Mouse (Mus musculus) cerebellum, postnatal 36 days (tissue): ENCODE measurements around the gene 1600012H06Rik.
"Not testable (repeated sequence)": the region's sequence is repeated elsewhere in the genome, so short reads cannot be mapped to it uniquely, and the experiment has no call there.

ENCODE experiments used
- DNase-seq, 2 experiments: peaks; one replicate each; pipeline ENCODE4 v3.0.0; 2021 to 2022; ENCODE audit warnings: mixed read lengths in 2 of 2

The 1600012H06Rik gene

DNA sequence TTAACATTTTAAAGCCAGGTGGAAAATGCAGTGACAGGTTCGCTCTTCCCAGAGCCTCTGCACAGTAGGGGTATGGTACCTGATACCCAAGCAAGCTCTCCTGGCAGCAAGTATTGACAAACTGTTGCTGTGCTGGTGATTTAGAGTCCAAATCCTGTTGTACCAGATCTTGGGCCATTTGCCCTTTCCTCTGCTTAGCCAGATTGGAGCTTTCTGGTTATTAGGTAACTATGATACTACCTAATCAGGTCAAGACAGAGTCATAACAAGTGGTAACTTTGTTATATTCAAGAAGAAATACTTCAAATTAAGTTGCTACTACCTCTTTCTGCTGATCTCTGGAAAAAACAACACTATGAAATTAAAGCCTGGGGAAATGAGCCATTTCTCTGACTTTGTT, 1.6 kb downstream of the 1600012H06Rik start:
- no peak for DNase-seq

DNA sequence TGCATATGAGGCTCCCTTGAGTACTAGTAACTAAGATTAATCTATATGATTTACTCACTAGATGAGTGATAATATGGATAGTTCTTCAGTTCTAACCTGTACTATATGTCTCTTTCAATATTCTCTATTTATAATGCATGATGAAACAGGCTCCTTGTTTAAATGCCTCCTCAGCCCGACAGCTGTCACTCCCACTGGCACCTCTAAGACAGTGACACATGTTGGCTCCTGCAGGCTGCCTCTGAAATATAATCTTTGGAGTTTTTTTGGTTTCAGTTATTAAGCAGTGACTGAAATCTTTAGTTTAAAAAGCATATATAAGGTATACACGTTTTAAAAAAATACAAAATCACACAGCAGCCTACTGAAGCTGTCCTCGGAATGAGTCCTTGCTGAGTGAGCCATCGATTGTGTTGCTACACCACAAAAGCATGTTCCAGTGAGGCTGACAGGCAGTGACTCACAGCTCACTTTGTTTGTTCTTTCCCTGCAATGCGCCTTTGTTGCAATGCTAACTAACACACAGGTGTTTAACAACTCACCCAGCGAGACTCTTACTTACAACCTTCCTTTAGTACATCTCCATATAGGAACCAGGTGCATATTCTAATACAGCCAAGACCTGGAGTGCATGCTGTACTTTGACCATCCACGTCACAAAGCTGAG, 6.3 kb downstream of the 1600012H06Rik start:
- no peak for DNase-seq

DNA sequence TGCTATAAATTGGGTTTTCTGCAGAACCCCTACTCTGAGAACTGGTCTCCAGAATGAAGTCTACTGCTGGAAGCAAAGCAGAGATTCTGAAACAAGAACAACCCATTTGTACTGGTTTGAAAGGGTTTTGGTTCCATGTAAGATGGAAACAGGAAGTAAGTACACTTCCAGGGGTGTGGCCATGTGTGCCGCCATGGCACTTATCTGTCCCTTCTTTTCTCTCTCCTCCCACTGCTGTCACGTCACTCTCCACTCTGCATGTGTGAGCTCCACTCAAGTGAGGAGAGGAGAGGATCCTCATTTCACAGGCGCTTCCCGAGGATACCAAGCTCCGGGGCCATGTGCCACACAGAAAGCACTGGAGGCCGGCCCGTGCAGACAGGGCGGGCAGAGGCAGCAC, 10.5 kb downstream of the 1600012H06Rik start:
- DNase-seq: no peak

DNA sequence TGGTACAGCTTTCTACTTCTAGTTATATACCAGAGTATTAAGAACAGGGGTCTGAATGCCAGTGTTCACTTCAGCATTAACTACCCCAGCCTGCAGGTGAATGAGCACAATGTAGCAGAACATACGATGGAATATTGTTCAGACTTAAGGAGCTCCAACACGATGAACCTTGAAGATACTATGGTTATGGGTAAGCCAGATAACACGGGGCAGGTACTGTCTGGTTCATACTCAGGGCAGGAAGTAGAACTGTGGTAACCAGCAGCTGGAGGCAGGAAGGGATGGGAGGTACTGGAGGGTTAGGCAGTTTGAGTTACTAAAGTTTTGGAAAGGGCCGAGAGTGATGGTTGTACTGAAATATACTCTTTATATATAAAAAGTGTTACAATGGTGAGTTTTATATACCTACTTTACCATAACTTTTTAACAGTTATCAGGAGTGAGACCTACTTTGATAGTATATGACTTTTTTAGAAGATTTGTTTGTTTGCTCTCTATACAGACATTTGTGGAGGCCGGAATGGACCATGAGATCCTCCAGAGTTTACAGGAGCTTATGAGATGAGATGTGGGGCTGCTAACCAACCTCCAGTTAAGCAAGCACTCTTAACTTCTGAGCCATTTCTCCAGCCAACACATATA, 15.8 kb downstream of the 1600012H06Rik start:
- no peak for DNase-seq

DNA sequence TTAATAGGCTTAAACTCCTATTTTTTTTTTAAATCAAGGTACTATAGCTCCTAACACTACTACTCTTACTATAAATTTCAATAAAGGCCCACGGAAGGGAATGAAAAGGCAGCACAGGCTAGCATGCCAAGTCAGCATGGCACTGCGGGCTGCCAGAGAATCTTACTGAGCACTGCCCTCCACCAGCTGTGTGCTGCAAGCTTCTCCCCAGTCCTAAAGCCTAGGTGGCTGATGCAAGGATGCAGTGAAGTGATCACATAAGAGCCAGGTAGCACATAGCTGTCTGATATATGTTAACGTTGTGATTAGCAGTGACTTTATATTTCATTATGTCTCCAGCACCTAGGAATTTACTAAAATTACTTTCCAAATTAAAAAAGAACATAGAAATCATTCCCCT, 17.0 kb downstream of the 1600012H06Rik start:
- DNase-seq: no peak

DNA sequence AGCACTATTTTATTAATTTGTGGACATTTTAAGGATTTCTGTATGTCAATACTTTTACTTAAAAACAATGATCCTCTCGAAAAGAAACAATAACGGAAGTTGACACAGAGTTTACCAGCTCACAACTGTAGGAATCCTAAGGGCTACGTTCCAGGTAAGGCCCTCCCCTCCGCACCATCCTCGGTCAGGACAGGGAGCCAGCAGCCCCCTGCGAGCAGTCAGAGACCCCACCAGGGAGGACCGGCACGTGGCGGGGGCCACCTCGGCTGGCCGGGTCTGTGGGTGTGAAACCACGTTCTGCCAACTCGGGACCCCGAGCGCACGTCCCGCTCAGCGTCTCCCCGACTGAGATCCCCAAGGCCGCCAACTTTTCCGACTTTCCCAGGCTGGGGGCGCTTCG, 17.5 kb downstream of the 1600012H06Rik start:
- peak; percentile 8 to 20 for DNase-seq

DNA sequence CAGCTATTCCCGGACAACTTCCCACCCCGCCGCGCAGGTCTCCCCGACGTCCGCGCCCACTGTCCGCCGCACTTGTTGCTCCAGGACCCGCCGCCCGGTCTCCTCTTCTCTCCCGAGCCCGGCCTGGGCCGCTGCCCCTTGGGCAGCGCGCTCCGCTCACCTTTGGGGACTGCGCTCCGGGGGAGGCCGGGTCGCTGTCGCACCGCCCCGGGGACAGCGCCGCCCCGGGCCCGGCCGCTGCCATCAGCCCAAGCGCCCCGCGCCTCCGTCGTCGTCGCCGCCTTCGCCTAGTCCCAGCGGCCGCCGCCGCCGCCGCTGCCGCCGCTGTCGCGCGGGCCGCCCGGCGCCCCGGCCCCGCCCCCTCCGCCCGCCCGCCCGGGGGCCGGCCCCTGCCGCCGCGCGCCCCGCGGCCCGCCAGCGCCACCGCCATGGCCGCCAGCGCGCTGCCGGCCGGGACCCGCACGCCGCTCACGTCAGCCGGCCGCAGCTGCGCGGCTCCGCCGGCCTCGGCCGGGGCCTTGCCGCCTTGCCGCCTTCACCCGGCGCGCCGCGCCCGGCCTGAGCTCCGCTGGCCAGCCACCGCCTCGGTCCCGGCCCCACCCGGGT, 18.1 kb downstream of the 1600012H06Rik start, which contains the start of gene Phf10:
Gene Phf10 (minus strand): TSS at position 323 of the 606 bp plus-strand sequence.
- DNase-seq: peak; percentile 24 to 31

DNA sequence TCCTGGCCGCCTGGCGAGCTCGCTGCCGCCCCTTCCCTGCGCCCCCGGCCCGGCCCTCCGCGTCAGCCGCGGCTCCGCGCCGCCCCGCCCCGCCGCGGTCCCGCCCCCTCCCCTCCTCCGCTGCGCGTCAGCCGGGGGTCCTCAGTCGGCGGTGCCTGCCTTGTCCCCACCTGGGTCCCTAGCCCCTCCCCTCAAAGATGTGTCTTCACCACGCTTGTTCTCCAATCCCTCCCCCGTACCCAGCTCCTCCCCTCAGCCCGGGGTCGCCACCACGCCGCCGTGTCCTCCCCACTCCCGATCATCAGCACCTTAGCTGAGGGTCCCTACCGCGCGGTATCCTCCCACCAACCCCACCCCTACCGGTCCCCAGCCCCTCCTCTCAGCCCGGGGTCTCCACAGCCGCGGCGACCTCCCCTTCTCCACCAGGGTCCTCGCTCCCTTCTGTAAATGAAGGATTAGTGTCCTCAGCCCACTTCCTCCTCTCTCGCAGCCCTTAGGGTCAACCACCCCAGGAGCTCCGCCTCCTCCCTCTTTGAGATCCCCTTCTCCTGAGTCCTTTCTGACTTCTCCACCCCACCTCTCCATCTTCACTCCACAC, 18.7 kb downstream of the 1600012H06Rik start:
- not testable (repeated sequence) for DNase-seq

DNA sequence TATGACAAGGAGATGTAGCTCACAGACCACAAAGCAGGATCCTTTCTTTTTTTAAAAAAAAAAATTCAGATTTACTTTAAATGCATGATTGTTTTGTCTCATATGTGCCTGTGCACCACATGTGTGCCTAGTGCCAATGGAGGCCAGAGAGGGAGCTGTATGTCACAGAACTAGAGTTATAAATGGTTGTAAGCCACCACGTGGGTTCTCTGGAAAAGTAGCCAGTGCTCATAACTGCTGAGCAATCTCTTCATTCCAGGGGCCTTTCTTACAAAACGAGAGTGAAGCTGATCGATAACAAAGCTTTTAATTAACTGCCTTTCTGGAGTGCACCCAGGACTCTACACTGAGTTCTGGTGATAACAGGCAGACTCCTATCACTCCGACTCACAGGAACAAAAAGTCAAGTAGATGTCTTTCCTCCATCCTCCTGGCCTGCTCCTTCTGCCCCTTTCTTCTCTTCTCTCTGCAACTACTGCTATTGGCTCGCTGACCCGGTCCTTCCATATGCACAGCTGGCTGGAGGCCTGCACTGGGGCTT, 25.5 kb downstream of the 1600012H06Rik start:
- not testable (repeated sequence) for DNase-seq

DNA sequence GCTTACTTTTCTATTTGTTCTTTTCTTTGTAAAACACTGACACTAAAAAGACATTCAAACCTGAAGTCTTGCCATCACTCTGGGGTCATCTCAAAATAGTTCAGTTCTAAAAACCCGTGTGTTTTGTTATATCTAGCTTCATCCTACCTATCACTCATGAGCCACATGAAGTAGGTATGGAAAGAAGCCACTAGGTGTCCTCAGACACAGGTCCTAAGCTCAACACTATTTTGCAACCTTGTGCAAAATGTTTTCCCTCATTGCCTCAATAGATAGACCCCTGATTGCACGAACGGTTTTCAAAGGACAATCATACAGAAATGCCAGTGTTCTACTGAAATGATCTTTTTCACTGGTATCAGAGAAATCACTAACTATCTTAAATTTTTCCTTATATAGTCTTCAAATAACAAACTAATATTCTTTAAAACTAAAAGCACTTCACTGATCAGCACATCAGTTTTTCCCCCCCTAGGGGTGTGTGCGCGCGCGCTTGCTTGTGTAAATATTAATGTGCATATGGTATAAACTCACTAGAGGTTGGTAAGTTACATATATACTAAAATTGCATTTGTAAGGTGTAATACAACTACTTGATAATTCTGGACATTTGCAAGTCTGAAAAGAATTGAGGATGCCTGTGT, 34.9 kb downstream of the 1600012H06Rik start:
- not testable (repeated sequence) for DNase-seq

DNA sequence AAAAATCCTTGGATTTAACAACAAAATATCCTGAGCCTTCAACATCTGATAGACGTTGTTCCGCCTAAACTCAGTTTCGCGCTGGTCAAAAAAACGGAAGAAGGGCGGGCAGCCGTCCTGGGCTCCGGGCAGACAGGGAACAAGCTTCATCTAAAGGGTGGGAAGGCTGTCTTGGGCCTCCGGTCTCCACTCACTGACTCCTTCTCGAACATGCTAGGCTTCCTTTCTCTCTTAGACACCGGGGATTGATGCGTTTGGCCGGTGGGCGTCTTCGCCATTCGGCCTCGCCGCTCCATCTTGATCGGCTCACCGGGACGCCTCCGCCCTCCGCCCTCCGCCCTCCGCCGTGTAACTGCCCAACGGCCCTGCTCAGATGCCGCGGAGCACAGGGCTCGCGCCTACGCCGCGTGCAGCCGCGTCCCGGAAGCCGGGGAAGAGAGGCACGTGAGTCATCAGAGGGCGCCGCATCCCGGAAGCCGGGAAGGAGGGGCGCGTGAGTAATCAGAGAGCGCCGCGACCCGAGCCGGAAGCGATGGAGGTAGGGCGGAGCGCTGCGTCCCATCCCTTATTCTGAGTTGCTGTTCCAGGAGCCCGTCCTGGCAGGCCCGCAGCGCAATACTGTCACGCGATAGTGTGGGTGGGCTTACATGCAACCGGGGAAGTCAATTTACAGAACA, 35.5 kb downstream of the 1600012H06Rik start, which contains the start of the genes 9030025P20Rik and Gm3417:
Gene 9030025P20Rik (plus strand): TSS at position 107 of the 677 bp plus-strand sequence.
Gene Gm3417 (minus strand): TSS at position 429 of the 677 bp plus-strand sequence.
- DNase-seq: not testable (repeated sequence)

DNA sequence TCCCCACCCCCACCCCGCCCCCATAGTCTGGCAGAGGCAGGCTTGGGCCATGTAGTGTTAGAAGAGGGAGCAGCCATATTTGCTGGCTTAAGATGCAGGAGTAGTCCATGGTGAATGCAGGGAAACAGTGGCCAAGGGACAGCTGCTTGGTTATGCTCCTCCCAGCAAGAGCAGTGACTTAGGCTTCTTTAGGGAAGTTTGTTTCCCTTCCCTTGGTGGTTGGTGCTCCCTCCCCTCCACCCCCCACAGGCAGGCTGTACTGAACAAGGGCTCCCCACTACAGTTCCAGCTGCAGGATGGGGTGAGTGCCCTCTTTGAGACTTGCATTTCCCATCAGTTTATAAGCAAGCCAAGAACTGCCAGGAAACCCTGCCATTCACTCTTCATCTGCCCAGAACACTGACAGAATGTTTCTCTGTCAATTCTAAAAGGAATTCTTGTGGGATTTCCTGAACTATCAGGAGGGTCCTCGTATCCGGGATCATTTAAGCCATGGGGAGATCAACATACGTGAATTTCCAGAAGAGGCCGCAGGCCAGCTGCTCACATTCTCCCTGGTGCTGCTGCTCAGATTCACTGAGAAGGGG, 47.2 kb downstream of the 1600012H06Rik start:
- not testable (repeated sequence) for DNase-seq

DNA sequence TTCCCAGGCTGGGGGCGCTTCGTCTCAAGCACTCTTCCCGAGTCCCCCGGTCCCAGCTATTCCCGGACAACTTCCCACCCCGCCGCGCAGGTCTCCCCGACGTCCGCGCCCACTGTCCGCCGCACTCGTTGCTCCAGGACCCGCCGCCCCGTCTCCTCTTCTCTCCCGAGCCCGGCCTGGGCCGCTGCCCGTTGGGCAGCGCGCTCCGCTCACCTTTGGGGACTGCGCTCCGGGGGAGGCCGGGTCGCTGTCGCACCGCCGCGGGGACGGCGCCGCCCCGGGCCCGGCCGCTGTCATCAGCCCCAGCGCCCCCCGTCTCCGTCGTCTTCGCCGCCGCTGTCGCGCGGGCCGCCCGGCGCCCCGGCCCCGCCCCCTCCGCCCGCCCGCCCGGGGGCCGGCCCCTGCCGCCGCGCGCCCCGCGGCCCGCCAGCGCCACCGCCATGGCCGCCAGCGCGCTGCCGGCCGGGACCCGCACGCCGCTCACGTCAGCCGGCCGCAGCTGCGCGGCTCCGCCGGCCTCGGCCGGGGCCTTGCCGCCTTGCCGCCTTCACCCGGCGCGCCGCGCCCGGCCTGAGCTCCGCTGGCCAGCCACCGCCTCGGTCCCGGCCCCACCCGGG, 49.6 kb downstream of the 1600012H06Rik start:
- DNase-seq: not testable (repeated sequence)

DNA sequence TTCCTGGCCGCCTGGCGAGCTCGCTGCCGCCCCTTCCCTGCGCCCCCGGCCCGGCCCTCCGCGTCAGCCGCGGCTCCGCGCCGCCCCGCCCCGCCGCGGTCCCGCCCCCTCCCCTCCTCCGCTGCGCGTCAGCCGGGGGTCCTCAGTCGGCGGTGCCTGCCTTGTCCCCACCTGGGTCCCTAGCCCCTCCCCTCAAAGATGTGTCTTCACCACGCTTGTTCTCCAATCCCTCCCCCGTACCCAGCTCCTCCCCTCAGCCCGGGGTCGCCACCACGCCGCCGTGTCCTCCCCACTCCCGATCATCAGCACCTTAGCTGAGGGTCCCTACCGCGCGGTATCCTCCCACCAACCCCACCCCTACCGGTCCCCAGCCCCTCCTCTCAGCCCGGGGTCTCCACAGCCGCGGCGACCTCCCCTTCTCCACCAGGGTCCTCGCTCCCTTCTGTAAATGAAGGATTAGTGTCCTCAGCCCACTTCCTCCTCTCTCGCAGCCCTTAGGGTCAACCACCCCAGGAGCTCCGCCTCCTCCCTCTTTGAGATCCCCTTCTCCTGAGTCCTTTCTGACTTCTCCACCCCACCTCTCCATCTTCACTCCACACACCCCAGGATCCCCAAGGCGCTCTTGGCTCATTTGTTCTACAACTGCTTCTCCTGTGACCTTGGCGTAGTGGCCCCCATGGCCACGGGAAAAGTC, 50.3 kb downstream of the 1600012H06Rik start:
- DNase-seq: not testable (repeated sequence)

DNA sequence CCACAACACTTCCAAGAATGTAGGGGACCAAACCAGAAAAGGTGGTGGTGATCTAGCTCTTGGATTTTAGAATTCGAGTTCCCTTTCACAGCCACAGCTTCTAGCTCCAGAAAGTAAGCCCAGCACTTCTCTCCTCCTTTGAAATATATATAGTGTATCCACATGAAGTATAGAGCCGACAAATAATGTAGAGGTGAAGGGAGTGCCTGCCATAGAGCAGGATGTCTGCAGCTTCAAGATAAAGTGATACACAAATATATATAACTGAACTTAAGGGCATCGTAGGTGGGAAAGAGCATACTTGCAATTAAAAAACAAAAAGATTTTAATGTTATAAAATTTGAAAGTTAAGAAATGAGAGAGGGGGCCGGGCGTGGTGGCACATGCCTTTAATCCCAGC, 51.2 kb downstream of the 1600012H06Rik start:
- DNase-seq: not testable (repeated sequence)

DNA sequence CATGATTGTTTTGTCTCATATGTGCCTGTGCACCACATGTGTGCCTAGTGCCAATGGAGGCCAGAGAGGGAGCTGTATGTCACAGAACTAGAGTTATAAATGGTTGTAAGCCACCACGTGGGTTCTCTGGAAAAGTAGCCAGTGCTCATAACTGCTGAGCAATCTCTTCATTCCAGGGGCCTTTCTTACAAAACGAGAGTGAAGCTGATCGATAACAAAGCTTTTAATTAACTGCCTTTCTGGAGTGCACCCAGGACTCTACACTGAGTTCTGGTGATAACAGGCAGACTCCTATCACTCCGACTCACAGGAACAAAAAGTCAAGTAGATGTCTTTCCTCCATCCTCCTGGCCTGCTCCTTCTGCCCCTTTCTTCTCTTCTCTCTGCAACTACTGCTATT, 57.1 kb downstream of the 1600012H06Rik start:
- DNase-seq: not testable (repeated sequence)

DNA sequence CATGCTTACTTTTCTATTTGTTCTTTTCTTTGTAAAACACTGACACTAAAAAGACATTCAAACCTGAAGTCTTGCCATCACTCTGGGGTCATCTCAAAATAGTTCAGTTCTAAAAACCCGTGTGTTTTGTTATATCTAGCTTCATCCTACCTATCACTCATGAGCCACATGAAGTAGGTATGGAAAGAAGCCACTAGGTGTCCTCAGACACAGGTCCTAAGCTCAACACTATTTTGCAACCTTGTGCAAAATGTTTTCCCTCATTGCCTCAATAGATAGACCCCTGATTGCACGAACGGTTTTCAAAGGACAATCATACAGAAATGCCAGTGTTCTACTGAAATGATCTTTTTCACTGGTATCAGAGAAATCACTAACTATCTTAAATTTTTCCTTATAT, 66.1 kb downstream of the 1600012H06Rik start:
- not testable (repeated sequence) for DNase-seq
